33 mouse cellular contexts compared by ENCODE assay signal in the genomic region with DNA sequence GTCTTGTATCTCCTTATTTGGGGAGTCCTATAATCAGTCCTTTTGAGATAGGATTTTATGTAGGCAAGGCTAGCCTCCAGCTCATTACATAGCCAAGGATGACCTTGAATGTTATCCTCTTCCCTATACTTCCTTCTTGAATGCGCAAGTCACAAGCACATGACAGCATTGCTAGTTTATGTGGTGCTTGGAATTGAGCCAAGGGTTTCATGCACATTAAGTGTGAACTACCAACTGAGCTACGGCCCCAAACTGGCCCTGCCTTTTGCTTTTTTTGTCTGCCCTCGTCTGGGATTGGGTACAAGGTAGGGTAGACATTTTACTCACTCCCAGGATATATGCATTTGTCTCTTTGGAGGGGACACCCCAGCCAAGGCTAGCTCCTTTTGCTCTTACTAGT. TPM values are rescaled to one million over a fixed set of nuclear protein-coding genes. Genes with fewer than 3 reads are reported as not detected.
A peak's percentile ranks its signal among the peaks of the same experiment; 100 is the strongest.
DNase-seq lines count a peak whose midpoint lies in the region; ATAC-seq and TF ChIP-seq lines count a peak whose summit lies in the region.
"Had no signal": no experiment of that assay in that cellular context is flagged by ENCODE, and none has a peak within 500 bp of the region (broad histone marks: within the 10 kb centered on the region; RNA-seq: fewer than 3 reads in every experiment).

No protein-coding gene starts in this region.

- WGBS in forebrain, embryonic 11.5 days, result 80% methylated on average over 3 of the region's 3 CpGs
- 40% methylated on average over 3 of the region's 3 CpGs for WGBS in forebrain, embryonic 16.5 days
- 34% methylated on average over 3 of the region's 3 CpGs for WGBS in lung, embryonic 14.5 days
- WGBS in lung, postnatal 0 days, result 23% methylated on average over 3 of the region's 3 CpGs
- WGBS in intestine, embryonic 15.5 days, result 54% methylated on average over 3 of the region's 3 CpGs

- no peaks in the 10 kb centered on the region for H3K27me3 ChIP-seq in forebrain, embryonic 11.5 days (ENCODE audit: control insufficient read depth, insufficient read depth, low read length)
- no peaks in the 10 kb centered on the region for H3K27me3 ChIP-seq in forebrain, embryonic 16.5 days (replicated peaks; ENCODE audit: control insufficient read depth, insufficient read depth, low read length)
- no peaks in the 10 kb centered on the region for H3K27me3 ChIP-seq in lung, embryonic 14.5 days (ENCODE audit: insufficient read depth, low read length)
- H3K27me3 ChIP-seq in lung, postnatal 0 days (replicated peaks; ENCODE audit: insufficient read depth, low read length), result no peaks in the 10 kb centered on the region
- H3K27me3 ChIP-seq in MEL (ENCODE audit: control insufficient read depth in 1 of 2, insufficient read depth in 2 of 2, low read length in 2 of 2), result no peaks in the 10 kb centered on the region; a peak in 1 of 4 replicates
- no peaks in the 10 kb centered on the region for H3K27me3 ChIP-seq in intestine, embryonic 15.5 days (replicated peaks)
- H3K27me3 ChIP-seq: CH12.LX; embryonic facial prominence, embryonic 12.5 days; embryonic facial prominence, embryonic 15.5 days; forebrain, embryonic 13.5 days; forebrain, embryonic 15.5 days; Patski had no signal

- H3K79me2 ChIP-seq in MEL (ENCODE audit: control insufficient read depth, insufficient read depth, low read length, poor library complexity), result no peaks in the 10 kb centered on the region

- H3K4me2 ChIP-seq in forebrain, embryonic 11.5 days (ENCODE audit: low read depth, low read length, severe bottlenecking), result no peak overlapping the region
- no peak overlapping the region for H3K4me2 ChIP-seq in forebrain, embryonic 16.5 days (ENCODE audit: low read length)
- H3K4me2 ChIP-seq in lung, embryonic 14.5 days, result no peak overlapping the region
- no peak overlapping the region for H3K4me2 ChIP-seq in lung, postnatal 0 days (replicated peaks; ENCODE audit: low read depth, low read length)
- H3K4me2 ChIP-seq in intestine, embryonic 15.5 days (replicated peaks), result no peak overlapping the region
- H3K4me2 ChIP-seq: embryonic facial prominence, embryonic 12.5 days; embryonic facial prominence, embryonic 15.5 days; forebrain, embryonic 13.5 days; forebrain, embryonic 15.5 days had no signal

- H3K9ac ChIP-seq in forebrain, embryonic 11.5 days (ENCODE audit: low read length), result no peak overlapping the region
- H3K9ac ChIP-seq in forebrain, embryonic 16.5 days (replicated peaks; ENCODE audit: low read depth, low read length), result no peak overlapping the region
- H3K9ac ChIP-seq in lung, embryonic 14.5 days, result no peak overlapping the region
- H3K9ac ChIP-seq in lung, postnatal 0 days (replicated peaks; ENCODE audit: low read depth), result no peak overlapping the region
- H3K9ac ChIP-seq in MEL (ENCODE audit: control insufficient read depth, low read depth, low read length, poor library complexity, severe bottlenecking), result no peak overlapping the region
- no peak overlapping the region for H3K9ac ChIP-seq in intestine, embryonic 15.5 days
- H3K9ac ChIP-seq: embryonic facial prominence, embryonic 12.5 days; embryonic facial prominence, embryonic 15.5 days; forebrain, embryonic 13.5 days; forebrain, embryonic 15.5 days had no signal

- peak; percentile 17 for DNase-seq in forebrain, embryonic 11.5 days (ENCODE audit: low spot score)
- peak; percentile 52 for DNase-seq in lung, embryonic 14.5 days
- no peak for DNase-seq in lung, postnatal 0 days (ENCODE audit: low spot score)
- DNase-seq in MEL (ENCODE audit: low read depth, low spot score), result peak; percentile 1
- DNase-seq in brain, embryonic 14.5 days (ENCODE audit: low read depth), result peak; percentile 21
- no peak for DNase-seq in left cerebral cortex, adult 8-10 months (ENCODE audit: low spot score in 2 of 2)
- DNase-seq: adrenal gland, adult 8-10 months; adrenal gland, postnatal 14 days; adrenal gland, postnatal 36 days; B cell, adult 2 months; cerebellum, adult 11 months; cerebellum, adult 18-20 months; cerebellum, adult 8-10 months; cerebellum, adult 9-11 months; cerebellum, postnatal 14 days; cerebellum, postnatal 36 days; embryo, embryonic 11 days had no signal

- ATAC-seq in forebrain, embryonic 11.5 days (replicated peaks; ENCODE audit: low FRiP score), result no peak
- ATAC-seq in forebrain, embryonic 16.5 days, result no peak
- ATAC-seq in lung, embryonic 14.5 days (ENCODE audit: insufficient read depth), result no peak
- no peak for ATAC-seq in lung, postnatal 0 days
- no peak for ATAC-seq in intestine, embryonic 15.5 days
- ATAC-seq: activated CD4-positive, CD25-positive, alpha-beta regulatory T cell, adult 4 months; CD4-positive, CD25-positive, alpha-beta regulatory T cell, adult 4 months; forebrain, embryonic 13.5 days; forebrain, embryonic 15.5 days; Patski had no signal

- H3K27ac ChIP-seq in forebrain, embryonic 11.5 days (ENCODE audit: low read depth, low read length), result no peak overlapping the region
- H3K27ac ChIP-seq in forebrain, embryonic 16.5 days (ENCODE audit: low read length), result no peak overlapping the region
- no peak overlapping the region for H3K27ac ChIP-seq in lung, embryonic 14.5 days (ENCODE audit: low read depth)
- H3K27ac ChIP-seq in lung, postnatal 0 days (ENCODE audit: low read length), result no peak overlapping the region
- no peak overlapping the region for H3K27ac ChIP-seq in MEL (ENCODE audit: control insufficient read depth, low read depth, low read length)
- H3K27ac ChIP-seq in intestine, embryonic 15.5 days, result no peak overlapping the region
- H3K27ac ChIP-seq: embryonic facial prominence, embryonic 12.5 days; embryonic facial prominence, embryonic 15.5 days; forebrain, embryonic 10.5 days; forebrain, embryonic 13.5 days; forebrain, embryonic 15.5 days had no signal

- TF ChIP-seq EP300 in lung, postnatal 0 days (IDR thresholded peaks at IDR 0.05), result no peak
- TF ChIP-seq EP300 in MEL (IDR thresholded peaks at IDR 0.05; ENCODE audit: low read depth in 1 of 2, low read length in 2 of 2), result no peak

- no peak overlapping the region for H3K4me3 ChIP-seq in forebrain, embryonic 11.5 days (ENCODE audit: low read depth, low read length)
- H3K4me3 ChIP-seq in forebrain, embryonic 16.5 days (replicated peaks; ENCODE audit: low read length), result no peak overlapping the region
- no peak overlapping the region for H3K4me3 ChIP-seq in lung, embryonic 14.5 days (ENCODE audit: low read depth, low read length)
- H3K4me3 ChIP-seq in lung, postnatal 0 days (ENCODE audit: low read depth, low read length), result no peak overlapping the region
- H3K4me3 ChIP-seq in MEL (ENCODE audit: control insufficient read depth in 1 of 2, insufficient read depth in 1 of 2, low read depth in 2 of 2, low read length in 2 of 2), result no peak overlapping the region
- no peak overlapping the region for H3K4me3 ChIP-seq in intestine, embryonic 15.5 days (replicated peaks)
- H3K4me3 ChIP-seq: embryonic facial prominence, embryonic 12.5 days; embryonic facial prominence, embryonic 15.5 days; erythroblast, embryonic 14.5 days; forebrain, embryonic 10.5 days; forebrain, embryonic 13.5 days; forebrain, embryonic 15.5 days had no signal

- H3K9me3 ChIP-seq in forebrain, embryonic 11.5 days (ENCODE audit: control insufficient read depth, low read length), result no peaks in the 10 kb centered on the region
- no peaks in the 10 kb centered on the region for H3K9me3 ChIP-seq in forebrain, embryonic 16.5 days (ENCODE audit: control insufficient read depth, low read length)
- H3K9me3 ChIP-seq in lung, embryonic 14.5 days (ENCODE audit: low read depth, low read length), result no peaks in the 10 kb centered on the region
- no peaks in the 10 kb centered on the region for H3K9me3 ChIP-seq in lung, postnatal 0 days (ENCODE audit: low read length)
- H3K9me3 ChIP-seq in MEL (replicated peaks; ENCODE audit: insufficient read depth, low read length), result no peaks in the 10 kb centered on the region
- H3K9me3 ChIP-seq in intestine, embryonic 15.5 days, result no peaks in the 10 kb centered on the region
- H3K9me3 ChIP-seq: embryonic facial prominence, embryonic 12.5 days; embryonic facial prominence, embryonic 15.5 days; forebrain, embryonic 10.5 days; forebrain, embryonic 13.5 days; forebrain, embryonic 15.5 days; G1E had no signal

- H3K4me1 ChIP-seq in forebrain, embryonic 11.5 days (replicated peaks; ENCODE audit: control insufficient read depth, insufficient read depth, low read length), result no peaks in the 10 kb centered on the region
- no peaks in the 10 kb centered on the region for H3K4me1 ChIP-seq in forebrain, embryonic 16.5 days (replicated peaks; ENCODE audit: control insufficient read depth, insufficient read depth, low read length)
- no peaks in the 10 kb centered on the region for H3K4me1 ChIP-seq in lung, embryonic 14.5 days (ENCODE audit: insufficient read depth)
- H3K4me1 ChIP-seq in lung, postnatal 0 days (ENCODE audit: insufficient read depth, low read depth, low read length), result no peaks in the 10 kb centered on the region
- no peaks in the 10 kb centered on the region for H3K4me1 ChIP-seq in MEL (ENCODE audit: control insufficient read depth in 1 of 2, insufficient read depth in 2 of 2, low read length in 2 of 2)
- 0 out of 2 replicates have a peak, but pooled peaks cover under 1% of the 10 kb centered on the region for H3K4me1 ChIP-seq in intestine, embryonic 15.5 days (replicated peaks)
- H3K4me1 ChIP-seq: embryonic facial prominence, embryonic 12.5 days; embryonic facial prominence, embryonic 15.5 days; forebrain, embryonic 15.5 days had no signal

- H3K36me3 ChIP-seq in forebrain, embryonic 11.5 days (ENCODE audit: control insufficient read depth, insufficient read depth, low read length), result no peaks in the 10 kb centered on the region
- H3K36me3 ChIP-seq in forebrain, embryonic 16.5 days (ENCODE audit: control insufficient read depth, insufficient read depth), result no peaks in the 10 kb centered on the region
- no peaks in the 10 kb centered on the region for H3K36me3 ChIP-seq in lung, embryonic 14.5 days (ENCODE audit: insufficient read depth)
- no peaks in the 10 kb centered on the region for H3K36me3 ChIP-seq in lung, postnatal 0 days (ENCODE audit: insufficient read depth, low read length)
- H3K36me3 ChIP-seq in MEL (ENCODE audit: control insufficient read depth in 1 of 2, insufficient read depth in 2 of 2, low read length in 2 of 2), result no peaks in the 10 kb centered on the region
- no peaks in the 10 kb centered on the region for H3K36me3 ChIP-seq in intestine, embryonic 15.5 days
- H3K36me3 ChIP-seq: embryonic facial prominence, embryonic 12.5 days; embryonic facial prominence, embryonic 15.5 days; forebrain, embryonic 10.5 days; forebrain, embryonic 15.5 days; G1E had no signal

- TF ChIP-seq CTCF in lung, embryonic 14.5 days (IDR thresholded peaks at IDR 0.05; ENCODE audit: low read depth), result no peak
- no peak for TF ChIP-seq CTCF in lung, postnatal 0 days (IDR thresholded peaks at IDR 0.05)
- TF ChIP-seq CTCF in MEL (IDR thresholded peaks at IDR 0.05 in 2 of 3, conservative IDR thresholded peaks at IDR 0.05 in 1 of 3; ENCODE audit: control insufficient read depth in 1 of 3, insufficient read depth in 1 of 3, low read depth in 2 of 3, low read length in 3 of 3, poor library complexity in 1 of 3, severe bottlenecking in 1 of 3), result no peak
- no peak for TF ChIP-seq CTCF in brain, embryonic 14.5 days (IDR thresholded peaks at IDR 0.05; ENCODE audit: borderline replicate concordance, extremely low read depth, insufficient read depth, insufficient read length)

- no peak for TF ChIP-seq RAD21 in MEL (IDR thresholded peaks at IDR 0.05; ENCODE audit: low read depth, low read length)

- TF ChIP-seq POLR2A in MEL (IDR thresholded peaks at IDR 0.05; ENCODE audit: control insufficient read depth in 1 of 2, insufficient read depth in 1 of 2, low read depth in 1 of 2, low read length in 2 of 2, poor library complexity in 1 of 2), result no peak
- no peak for TF ChIP-seq POLR2A in brain, embryonic 14.5 days (IDR thresholded peaks at IDR 0.05; ENCODE audit: borderline replicate concordance, extremely low read depth, insufficient read depth, insufficient read length, poor library complexity, severe bottlenecking)

RNA-seq across cellular contexts. Expression of gene Foxi3, which starts 16.7 kb away (rescaled TPM):
- polyA plus RNA-seq in forebrain, embryonic 11.5 days (2014; fragmentation: Nextera tagmentation; extraction: Ambion mirVana), result not detected in 2 replicates
- polyA plus RNA-seq in forebrain, embryonic 16.5 days (2015; fragmentation: Nextera tagmentation; extraction: Ambion mirVana), result not detected in 2 replicates
- not detected in 2 replicates for polyA plus RNA-seq in lung, embryonic 14.5 days (2014; fragmentation: Nextera tagmentation; extraction: Ambion mirVana)
- not detected in 2 replicates for polyA plus RNA-seq in lung, postnatal 0 days (2015; fragmentation: Nextera tagmentation; extraction: Ambion mirVana)
- not detected in 2 replicates for total RNA-seq in MEL (2012; rRNA removed)
- polyA plus RNA-seq in MEL (2012; ENCODE audit: insufficient read depth in 1 of 2, insufficient read length in 2 of 2, low read depth in 1 of 2, low replicate concordance in 2 of 2, missing spikeins in 1 of 2), result not detected
- polyA plus RNA-seq in brain, embryonic 14.5 days (2012; rRNA removed), result 0.08 and 0.49 TPM in 2 replicates
- total RNA-seq in left cerebral cortex, adult 8-10 months (2022), result not detected
- not detected in 2 replicates for polyA plus RNA-seq in intestine, embryonic 15.5 days (2015; fragmentation: Nextera tagmentation; extraction: Ambion mirVana)
- total RNA-seq: adrenal gland, adult 18-20 months; adrenal gland, adult 8-10 months; adrenal gland, postnatal 14 days; adrenal gland, postnatal 36 days; CH12.LX; common myeloid progenitor, adult 5-6 weeks; G1E had no signal
- polyA plus RNA-seq: activated CD4-positive, CD25-positive, alpha-beta regulatory T cell, adult 4 months; CD4-positive, CD25-positive, alpha-beta regulatory T cell, adult 4 months; erythroblast, embryonic 14.5 days; forebrain, embryonic 13.5 days; forebrain, embryonic 15.5 days; frontal cortex, adult 2 months; G1E; Patski had no signal

RNA-seq across cellular contexts. Expression of gene Tex37, which starts 54.3 kb away (rescaled TPM):
- polyA plus RNA-seq in forebrain, embryonic 11.5 days (2014; fragmentation: Nextera tagmentation; extraction: Ambion mirVana), result not detected in 2 replicates
- polyA plus RNA-seq in forebrain, embryonic 16.5 days (2015; fragmentation: Nextera tagmentation; extraction: Ambion mirVana), result not detected in 2 replicates
- polyA plus RNA-seq in lung, embryonic 14.5 days (2014; fragmentation: Nextera tagmentation; extraction: Ambion mirVana), result not detected in 2 replicates
- not detected in 2 replicates for polyA plus RNA-seq in lung, postnatal 0 days (2015; fragmentation: Nextera tagmentation; extraction: Ambion mirVana)
- not detected in 2 replicates for total RNA-seq in MEL (2012; rRNA removed)
- polyA plus RNA-seq in MEL (2012; ENCODE audit: insufficient read depth in 1 of 2, insufficient read length in 2 of 2, low read depth in 1 of 2, low replicate concordance in 2 of 2, missing spikeins in 1 of 2), result not detected
- polyA plus RNA-seq in brain, embryonic 14.5 days (2012; rRNA removed), result not detected in 2 replicates
- not detected for total RNA-seq in left cerebral cortex, adult 8-10 months (2022)
- not detected in 2 replicates for polyA plus RNA-seq in intestine, embryonic 15.5 days (2015; fragmentation: Nextera tagmentation; extraction: Ambion mirVana)
- total RNA-seq: adrenal gland, adult 18-20 months; adrenal gland, adult 8-10 months; adrenal gland, postnatal 14 days; adrenal gland, postnatal 36 days; CH12.LX; common myeloid progenitor, adult 5-6 weeks had no signal
- polyA plus RNA-seq: activated CD4-positive, CD25-positive, alpha-beta regulatory T cell, adult 4 months; CD4-positive, CD25-positive, alpha-beta regulatory T cell, adult 4 months; embryonic facial prominence, embryonic 12.5 days; embryonic facial prominence, embryonic 15.5 days; erythroblast, embryonic 14.5 days; forebrain, embryonic 10.5 days; forebrain, embryonic 13.5 days; forebrain, embryonic 15.5 days; frontal cortex, adult 2 months; G1E; Patski had no signal

Comparison
In these comparisons a context has a peak if more than half of its experiments do, and no peak if none do; other contexts are left out.
1. DNase-seq: peak in forebrain, embryonic 11.5 days (single experiment), lung, embryonic 14.5 days (single experiment), MEL (single experiment) and brain, embryonic 14.5 days (single experiment); none in lung, postnatal 0 days (single experiment) and left cerebral cortex, adult 8-10 months (0 of 2).